Mouse (Mus musculus) frontal cortex, adult (tissue): ENCODE measurements at regions not wholly inside any gene's neighbourhood (a gene's known extent, or its start where the extent isn't known, plus 50 kb on each side); places are given as distances from the start of the nearest gene placed in this dataset.

ENCODE experiments used
- ATAC-seq: cut with Nextera tagmentation; 2 replicates; pipeline ENCODE4 v1.9.2; 2017; ENCODE audit warnings: mild to moderate bottlenecking, moderate library complexity, mixed read lengths; ENCODE audit not compliant: low TSS enrichment

GRCm38 (mm10) chr4:8956312-8957022 is 717.6 kb upstream of the Car8 start:
- no peak for ATAC-seq

GRCm38 (mm10) chr4:8955306-8955705 is 716.5 kb upstream of the Car8 start:
- ATAC-seq, result no peak

GRCm38 (mm10) chr4:8954356-8954914 is 715.6 kb upstream of the Car8 start:
- ATAC-seq, result peak; percentile 73

GRCm38 (mm10) chr4:8953181-8953580 is 714.3 kb upstream of the Car8 start:
- ATAC-seq, result no peak

- no peak for ATAC-seq
Observed at GRCm38 (mm10) chr4:8949951-8950350, 711.1 kb upstream of the Car8 start.

GRCm38 (mm10) chr4:8949537-8949936 is 710.7 kb upstream of the Car8 start:
- no peak for ATAC-seq

- ATAC-seq, result no peak
Observed at GRCm38 (mm10) chr4:8945116-8945515, 706.3 kb upstream of the Car8 start.

GRCm38 (mm10) chr4:8943080-8943479 is 704.2 kb upstream of the Car8 start:
- no peak for ATAC-seq

- no peak for ATAC-seq
Observed at GRCm38 (mm10) chr4:8938948-8939411, 700.1 kb upstream of the Car8 start.

- ATAC-seq, result no peak
Observed at GRCm38 (mm10) chr4:8935899-8936298, 697.1 kb upstream of the Car8 start.

GRCm38 (mm10) chr4:8934541-8934940 is 695.7 kb upstream of the Car8 start:
- no peak for ATAC-seq

GRCm38 (mm10) chr4:8929346-8929745 is 690.5 kb upstream of the Car8 start:
- no peak for ATAC-seq

GRCm38 (mm10) chr4:8928551-8929305 is 689.9 kb upstream of the Car8 start:
- no peak; the same call in 1 of the 2 replicates for ATAC-seq

- ATAC-seq, result peak; percentile 64
Observed at GRCm38 (mm10) chr4:8927276-8927906, 688.5 kb upstream of the Car8 start.

GRCm38 (mm10) chr4:8926642-8927275 is 687.9 kb upstream of the Car8 start:
- no peak for ATAC-seq

- no peak for ATAC-seq
Observed at GRCm38 (mm10) chr4:8922695-8923363, 684.0 kb upstream of the Car8 start.

GRCm38 (mm10) chr4:8921477-8922385 is 682.9 kb upstream of the Car8 start:
- peak; percentile 65; the same call in 1 of the 2 replicates for ATAC-seq

- ATAC-seq, result no peak
Observed at GRCm38 (mm10) chr4:8920306-8920705, 681.5 kb upstream of the Car8 start.

GRCm38 (mm10) chr4:8919366-8919984 is 680.6 kb upstream of the Car8 start:
- ATAC-seq, result no peak
